Mouse (Mus musculus): Measurements from ENCODE around the gene Ndufs7.

GRCm38 (mm10) chr10:80304458-80304857 is 55.5 kb downstream of the Ndufs7 start:
- TF ChIP-seq NELFE (IDR thresholded peaks at IDR 0.05; ENCODE audit: low read depth, low read length) (no peak), POLR2A (IDR thresholded peaks at IDR 0.05; ENCODE audit: low read depth, low read length) (no peak), MAZ (IDR thresholded peaks at IDR 0.05; ENCODE audit: low read depth, low read length) (no peak), ZNF384 (IDR thresholded peaks at IDR 0.05; ENCODE audit: low read depth, low read length) (no peak), RCOR1 (conservative IDR thresholded peaks at IDR 0.05; ENCODE audit: low read depth, low read length) (no peak), ZC3H11A (IDR thresholded peaks at IDR 0.05; ENCODE audit: low read depth, low read length) (no peak), CTCF (conservative IDR thresholded peaks at IDR 0.05 in 1 of 2, IDR thresholded peaks at IDR 0.05 in 1 of 2; ENCODE audit: low read depth in 2 of 2, low read length in 2 of 2) (no peak), ETS1 (conservative IDR thresholded peaks at IDR 0.05; ENCODE audit: low read depth, low read length) (no peak), GABPA (IDR thresholded peaks at IDR 0.05; ENCODE audit: insufficient replicate concordance, low read depth, low read length) (no peak), RAD21 (IDR thresholded peaks at IDR 0.05; ENCODE audit: low read depth, low read length) (no peak)
